Mouse (Mus musculus) left cerebral cortex, adult 11 months (tissue): ENCODE measurements at regions not wholly inside any gene's neighbourhood (a gene's known extent, or its start where the extent isn't known, plus 50 kb on each side); places are given as distances from the start of the nearest gene placed in this dataset.
A peak's percentile ranks its signal among the peaks of the same experiment; 100 is the strongest.
"Not testable (repeated sequence)": the region's sequence is repeated elsewhere in the genome, so short reads cannot be mapped to it uniquely, and the experiment has no call there.

Experiments used
- DNase-seq: peaks from one replicate; pipeline ENCODE4 v3.0.0; 2022; ENCODE audit warnings: low spot score

DNA sequence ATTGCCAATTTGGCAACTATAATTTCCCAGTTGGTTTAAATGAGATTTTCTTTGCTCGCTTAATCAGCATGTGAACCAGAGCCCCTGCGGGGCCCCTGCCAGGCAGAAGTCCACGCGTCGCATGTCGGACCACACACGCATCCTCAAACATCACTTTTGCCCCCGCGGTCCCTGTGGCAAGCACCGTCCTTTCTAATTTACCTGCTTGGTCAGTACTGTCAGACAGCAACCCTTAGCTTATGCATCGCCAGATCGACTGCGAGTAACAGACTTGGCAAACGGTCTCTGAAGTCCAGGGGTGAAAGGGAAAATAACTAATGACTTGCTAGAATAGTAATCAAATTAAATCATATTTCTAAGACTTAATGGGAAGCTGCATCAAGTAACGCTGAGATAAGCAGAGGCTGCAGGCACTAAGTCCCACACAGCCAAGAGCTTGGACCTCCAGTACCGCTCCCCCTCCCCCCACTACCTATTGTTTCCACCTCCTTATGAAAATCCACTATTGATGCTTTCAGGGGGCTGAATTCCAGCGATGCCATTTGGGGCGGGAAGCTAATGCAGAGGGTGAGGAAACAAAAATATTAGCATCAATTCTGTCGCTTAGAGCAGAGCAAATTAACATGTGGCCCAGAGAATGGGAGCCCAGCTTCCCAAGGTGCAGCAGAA lies 142.0 kb upstream of the Cntnap4 start:
- DNase-seq: no peak

DNA sequence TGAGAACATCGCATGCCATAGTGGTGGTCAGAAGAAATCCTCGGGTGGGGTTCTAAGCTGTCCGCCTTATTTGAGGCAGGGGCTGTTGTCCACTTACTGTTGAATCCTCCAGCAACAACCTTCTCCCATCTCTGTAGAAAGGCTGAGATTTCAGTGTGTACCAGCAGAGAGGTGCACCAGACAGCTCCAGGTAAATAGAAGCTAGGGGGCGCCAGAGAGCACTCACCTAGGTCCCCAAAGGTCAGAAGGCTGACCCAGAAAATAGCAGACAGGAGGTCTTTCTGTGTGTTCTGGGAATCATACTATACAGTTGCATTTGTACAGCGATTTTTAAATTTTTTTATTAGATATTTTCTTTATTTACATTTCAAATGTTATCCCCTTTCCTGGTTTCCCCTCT lies 157.9 kb upstream of the Cntnap4 start:
- DNase-seq: no peak

DNA sequence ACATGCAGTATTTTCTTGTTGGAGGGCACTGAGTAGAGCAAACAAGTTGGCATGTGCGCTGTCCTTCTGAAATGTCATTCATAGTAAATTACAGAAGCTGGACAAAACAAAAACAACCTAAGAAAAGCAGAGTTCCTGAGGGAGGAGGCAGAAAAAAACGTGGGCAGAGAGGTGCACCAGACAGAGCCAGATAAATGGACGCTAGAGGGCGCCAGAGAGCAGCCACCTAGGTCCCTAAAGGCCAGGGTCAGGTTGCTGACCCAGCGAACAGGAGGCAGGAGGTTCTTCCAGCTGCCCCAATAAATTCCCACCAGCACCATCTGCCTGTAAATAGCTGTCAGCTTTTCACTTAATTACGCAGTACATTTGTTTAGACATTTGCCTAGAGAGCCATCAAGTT lies 158.6 kb upstream of the Cntnap4 start:
- no peak for DNase-seq

DNA sequence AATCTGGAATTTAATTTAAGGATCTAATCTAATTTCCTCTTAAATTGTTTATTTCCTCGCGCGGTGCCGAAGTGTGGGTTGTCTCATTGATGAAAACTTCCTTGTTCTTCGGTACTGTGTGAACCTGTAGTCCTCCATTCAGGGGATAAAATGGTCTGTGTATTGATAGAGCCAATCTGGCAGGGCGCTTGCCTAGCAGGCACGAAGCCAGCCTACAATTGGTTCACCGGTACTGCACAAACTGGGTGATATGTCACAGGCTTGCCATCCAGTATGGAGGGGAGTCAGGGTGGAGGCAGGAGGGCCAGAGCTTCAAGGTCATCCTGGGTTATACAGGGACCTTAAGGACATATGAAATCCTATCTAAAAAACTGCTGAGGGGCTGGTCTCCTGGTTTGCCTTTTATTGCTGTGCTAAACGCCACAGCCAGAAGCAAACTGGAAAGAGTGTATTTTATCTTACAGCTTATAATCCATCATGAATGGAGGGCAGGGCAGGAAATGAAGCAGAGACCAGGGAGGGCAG lies 161.6 kb upstream of the Cntnap4 start:
- no peak for DNase-seq

DNA sequence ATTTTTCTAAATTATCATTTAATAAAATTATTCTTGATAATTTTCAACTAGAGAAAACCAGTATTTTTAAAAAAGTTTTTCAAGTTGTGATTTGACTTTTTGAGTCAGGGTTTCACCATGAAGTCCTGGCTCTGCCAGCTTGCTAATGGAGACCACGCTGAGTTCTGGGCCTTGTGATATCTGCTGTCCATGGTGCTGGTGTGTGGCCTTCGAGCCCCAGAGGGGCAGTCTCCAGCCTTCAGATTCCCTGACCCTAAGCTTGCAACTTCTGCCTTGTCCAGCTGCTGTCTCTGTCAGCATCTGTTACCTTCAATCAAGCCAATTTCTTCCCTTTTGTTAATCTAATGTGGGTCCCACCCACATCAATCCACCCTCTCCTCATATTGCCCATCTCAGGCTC lies 165.8 kb upstream of the Cntnap4 start:
- no peak for DNase-seq

DNA sequence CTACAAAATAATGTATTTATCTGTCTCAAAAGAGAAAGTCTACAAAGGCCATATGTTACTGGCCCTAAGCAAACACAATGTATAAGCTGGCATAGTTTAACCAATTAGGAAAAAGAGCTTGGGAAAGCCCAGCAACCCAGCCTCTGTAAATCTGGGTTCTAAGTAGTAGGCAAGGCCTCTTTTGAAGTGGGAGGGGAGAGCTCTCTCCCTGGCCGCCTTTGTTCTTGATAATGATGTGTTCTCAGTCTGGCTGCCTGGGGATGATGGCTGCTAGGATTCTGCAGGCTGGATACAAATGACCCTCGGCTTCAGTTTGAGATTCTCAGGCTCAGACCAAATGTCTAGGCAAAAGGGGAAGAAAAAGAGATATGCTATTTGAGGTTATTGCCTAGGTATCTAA lies 172.4 kb upstream of the Cntnap4 start:
- no peak for DNase-seq

DNA sequence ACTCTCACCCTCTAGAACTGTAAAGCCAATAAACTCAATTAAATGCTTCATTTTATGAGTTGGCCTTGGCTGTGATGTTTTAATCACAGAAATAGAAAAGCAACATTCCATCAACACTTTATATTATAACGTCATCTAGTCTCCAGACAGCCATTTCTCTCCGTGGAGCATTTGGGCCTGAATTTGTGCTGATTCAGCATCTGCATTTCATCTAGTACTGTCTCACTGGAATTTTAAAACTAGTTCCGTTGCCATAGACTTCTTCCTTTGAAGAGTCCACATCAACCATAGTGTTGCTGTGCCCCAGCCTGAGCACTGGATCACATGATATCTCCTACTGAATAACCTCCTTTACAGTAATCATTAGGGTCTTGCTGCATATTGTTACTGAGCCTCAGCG lies 179.7 kb upstream of the Cntnap4 start:
- DNase-seq: no peak

DNA sequence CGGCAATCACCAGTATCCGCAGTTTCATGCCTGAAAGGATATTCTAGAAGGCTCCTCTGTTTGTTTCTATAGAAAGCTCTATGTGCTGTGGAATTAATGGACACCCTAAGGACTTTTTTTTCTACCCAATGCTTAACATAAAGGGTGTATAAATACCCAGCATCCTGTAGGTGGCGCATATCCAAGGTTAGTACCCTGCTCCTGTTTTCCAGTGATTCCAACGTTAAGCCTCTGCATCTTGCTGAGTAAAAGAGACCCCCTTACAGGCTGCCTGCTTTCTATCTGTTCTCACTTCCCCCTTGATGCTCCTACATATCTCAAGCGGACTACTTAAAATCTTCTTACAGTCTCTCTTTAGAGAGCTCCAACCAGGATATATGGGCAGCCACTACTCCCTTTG lies 221.5 kb upstream of the Cntnap4 start:
- DNase-seq: no peak

DNA sequence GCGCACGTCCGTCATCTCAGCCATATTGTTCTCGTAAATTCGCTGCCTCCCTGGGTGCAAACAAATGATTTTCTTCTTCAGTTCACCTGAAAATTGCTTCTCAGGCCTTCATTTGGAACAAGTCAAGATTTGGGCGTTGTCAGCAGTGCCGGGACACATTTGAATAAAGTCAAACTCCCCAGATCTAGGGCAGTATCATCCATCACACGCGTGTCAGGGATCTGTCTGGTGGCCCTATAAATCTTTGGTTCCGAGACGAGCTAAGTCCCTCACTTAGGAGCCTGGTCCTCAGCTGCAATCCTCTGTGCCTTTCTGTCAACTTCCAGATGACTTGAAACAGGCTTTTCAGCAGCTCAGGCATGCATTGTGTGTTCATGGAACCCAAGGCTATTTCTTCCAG lies 236.7 kb upstream of the Cntnap4 start:
- DNase-seq: no peak

DNA sequence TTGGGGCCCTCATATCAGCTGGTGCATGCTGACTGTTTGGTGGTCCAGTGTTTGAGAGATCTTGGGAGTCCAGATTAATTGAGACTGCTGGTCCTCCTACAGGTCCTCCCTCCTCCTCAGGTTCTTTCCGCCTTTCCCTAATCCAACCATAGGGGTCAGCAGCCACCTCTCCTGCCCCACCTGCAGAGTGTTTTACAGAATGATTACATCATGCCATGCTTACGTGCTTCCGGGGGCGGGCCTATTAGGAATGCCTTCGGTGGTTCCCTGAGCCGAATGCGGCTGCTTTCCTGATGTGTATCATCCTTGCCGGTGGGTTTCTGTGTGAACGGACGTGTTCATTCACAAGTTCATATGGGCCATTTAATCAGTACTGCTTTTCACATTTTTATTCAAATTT lies 237.8 kb upstream of the Cntnap4 start:
- no peak for DNase-seq

DNA sequence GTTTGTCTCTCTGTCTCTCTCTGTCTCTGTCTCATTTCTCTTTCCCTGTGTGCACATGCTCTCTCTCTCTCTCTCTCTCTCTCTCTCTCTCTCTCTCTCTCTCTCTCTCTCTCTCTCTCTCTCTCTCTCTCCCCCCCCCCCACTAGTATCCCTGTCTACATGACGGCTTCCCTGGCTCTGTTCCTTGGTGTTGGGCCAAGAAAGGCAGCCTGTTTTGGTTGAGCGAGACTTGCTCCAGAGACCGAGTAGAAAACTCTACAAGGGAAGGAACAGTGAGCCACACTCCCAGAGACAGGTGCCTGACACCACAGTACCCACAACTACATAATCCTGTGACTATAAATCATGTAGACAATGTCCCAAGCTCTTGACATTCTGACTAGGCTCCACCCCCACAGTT lies 260.0 kb upstream of the Cntnap4 start:
- DNase-seq: no peak

DNA sequence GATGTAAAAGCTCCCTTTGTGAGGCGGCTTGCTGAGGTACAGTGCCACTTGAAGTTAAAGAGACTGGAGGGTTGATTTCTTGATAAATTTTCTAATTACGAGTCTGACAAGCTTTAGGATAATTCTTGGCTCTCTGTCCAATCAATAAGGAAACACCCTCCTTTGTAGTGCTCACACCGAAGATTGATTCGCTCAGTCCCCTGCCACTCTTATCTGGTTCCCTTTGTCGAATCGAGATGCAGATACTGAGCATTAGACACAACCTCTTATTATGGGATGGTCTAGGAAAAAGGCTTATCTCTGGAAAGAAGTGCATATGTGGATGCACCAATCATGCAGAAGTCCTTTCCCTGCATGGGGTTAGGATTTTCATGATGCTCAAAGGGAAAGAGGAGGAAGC lies 261.5 kb upstream of the Cntnap4 start:
- DNase-seq: no peak

DNA sequence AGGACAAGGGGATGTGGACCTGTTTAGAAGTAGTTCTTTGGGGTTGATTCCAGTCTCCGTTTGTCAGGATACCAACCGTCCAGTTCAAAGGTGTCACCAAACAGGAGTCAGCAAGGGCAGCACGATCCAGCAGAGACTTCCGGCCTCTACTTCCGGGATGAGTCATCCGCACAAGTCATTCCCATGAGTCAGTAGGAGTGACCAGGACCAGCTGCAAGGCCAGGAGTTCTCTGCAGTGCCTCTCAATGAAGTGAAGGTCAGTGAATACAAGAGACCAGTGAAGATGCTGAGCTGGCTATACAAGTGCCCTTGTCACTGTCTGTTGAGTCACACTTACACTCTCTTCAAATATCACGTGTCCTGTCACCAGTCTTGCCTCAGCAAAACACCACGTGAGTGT lies 272.8 kb upstream of the Cntnap4 start:
- no peak for DNase-seq

DNA sequence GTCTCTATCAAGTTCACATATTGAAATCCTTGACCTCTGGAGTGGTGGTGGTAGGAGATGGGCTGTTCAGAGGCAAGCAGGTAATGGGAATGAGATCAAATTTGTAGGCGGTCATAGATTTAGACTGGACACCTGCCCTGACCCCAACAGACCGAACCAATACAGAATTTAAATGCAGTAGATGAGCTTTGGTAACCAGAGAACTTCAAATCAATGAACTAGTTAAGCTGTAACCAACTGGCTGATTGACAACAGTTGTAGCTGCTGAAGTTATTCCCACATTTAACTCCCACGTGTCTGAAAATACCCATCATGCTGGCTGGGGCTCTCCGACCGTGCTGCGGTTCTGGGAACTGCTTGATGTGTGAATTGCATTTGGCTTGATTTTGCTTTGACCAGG lies 268.5 kb upstream of the Gm6793 start:
- no peak for DNase-seq

DNA sequence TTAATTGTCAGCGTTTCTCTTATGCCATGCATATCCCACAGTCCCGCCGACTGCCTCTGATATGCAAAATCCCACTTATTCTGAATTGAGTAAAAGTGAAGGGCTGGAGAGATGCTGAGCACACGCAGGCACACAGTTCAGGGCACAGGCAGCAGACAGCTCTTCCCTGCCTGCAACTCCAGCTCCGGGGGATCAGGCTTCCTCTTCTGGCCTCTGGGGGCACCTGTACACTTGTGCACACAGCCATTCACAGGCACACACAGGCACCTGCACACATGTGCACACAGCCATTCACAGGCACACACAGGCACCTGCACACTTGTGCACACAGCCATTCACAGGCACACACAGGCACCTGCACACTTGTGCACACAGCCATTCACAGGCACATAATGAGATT lies 254.8 kb upstream of the Gm6793 start:
- no peak for DNase-seq

DNA sequence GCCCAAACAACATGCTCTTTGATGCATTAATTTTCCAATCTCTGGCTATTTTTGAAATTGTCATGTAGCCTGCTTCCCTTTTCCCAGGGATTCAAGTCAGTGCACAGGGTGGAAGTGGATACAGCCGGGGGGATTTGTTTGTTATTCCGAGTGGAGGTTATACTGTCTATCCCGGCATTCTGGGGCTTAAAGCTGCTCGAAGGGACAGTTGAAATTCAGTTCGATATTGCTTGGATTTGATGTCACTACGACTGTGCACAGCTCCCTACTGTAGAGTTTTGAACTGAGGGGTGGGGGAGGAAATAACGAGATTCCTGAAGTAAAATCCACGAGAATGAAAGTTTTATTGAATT lies 254.4 kb upstream of the Gm6793 start:
- DNase-seq: no peak

DNA sequence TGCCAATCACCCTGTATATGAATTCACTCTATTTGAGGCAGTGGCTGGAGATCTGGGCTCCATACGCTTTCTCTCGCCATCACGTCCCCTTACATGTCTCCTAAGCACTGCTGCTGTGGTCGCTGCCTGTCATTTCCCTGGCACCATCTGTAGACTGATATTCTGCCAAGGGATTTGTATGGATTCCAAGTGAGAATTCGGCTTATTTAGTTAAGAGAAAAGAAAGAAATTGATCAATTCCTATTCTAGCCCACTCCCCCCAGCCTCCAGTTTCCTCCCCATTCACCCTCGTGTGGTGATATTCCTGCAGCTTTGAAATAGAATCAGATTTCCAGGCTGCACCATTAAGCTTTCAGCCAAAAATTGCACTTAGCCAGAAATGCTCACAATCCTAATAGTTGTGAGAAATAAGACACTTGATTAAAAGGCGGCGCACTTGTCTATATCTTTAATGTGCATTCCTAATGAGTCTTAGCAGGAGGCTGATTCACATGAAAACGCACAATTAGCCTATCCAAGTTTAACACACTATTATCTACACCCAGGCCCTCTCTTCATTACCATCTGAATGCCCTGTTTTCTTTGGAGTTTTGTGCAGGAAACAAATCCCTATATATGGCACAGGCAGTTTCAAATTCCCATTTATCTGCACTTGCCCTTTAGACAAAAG lies 253.8 kb upstream of the Gm6793 start:
- DNase-seq: peak; percentile 1

DNA sequence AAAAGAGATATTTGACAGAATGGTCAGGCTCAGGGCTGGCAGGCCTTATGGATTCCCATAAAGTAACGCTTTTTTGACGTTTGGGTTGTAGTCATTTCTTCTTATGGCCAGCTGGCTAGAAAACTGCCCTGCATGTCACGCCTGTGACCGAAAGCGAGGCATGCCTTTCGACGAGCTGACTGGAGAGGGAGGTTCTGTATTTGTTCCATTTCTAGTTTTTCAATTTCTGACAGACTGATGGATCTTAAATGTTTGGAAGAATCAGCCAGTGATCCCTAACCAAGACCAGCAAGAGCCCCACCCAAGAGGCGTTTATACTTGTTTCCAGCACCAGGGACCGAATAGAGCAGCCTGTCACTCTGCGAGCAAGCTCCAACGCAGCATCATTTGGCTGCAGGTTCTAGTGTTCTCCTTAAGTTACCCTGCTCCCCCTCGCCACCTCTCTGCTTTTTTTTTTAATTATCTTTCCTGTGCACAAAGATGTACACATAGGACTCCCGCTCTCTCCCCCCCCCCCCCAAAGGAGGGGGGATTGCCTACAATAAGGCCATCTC lies 243.2 kb upstream of the Gm6793 start:
- DNase-seq: no peak

DNA sequence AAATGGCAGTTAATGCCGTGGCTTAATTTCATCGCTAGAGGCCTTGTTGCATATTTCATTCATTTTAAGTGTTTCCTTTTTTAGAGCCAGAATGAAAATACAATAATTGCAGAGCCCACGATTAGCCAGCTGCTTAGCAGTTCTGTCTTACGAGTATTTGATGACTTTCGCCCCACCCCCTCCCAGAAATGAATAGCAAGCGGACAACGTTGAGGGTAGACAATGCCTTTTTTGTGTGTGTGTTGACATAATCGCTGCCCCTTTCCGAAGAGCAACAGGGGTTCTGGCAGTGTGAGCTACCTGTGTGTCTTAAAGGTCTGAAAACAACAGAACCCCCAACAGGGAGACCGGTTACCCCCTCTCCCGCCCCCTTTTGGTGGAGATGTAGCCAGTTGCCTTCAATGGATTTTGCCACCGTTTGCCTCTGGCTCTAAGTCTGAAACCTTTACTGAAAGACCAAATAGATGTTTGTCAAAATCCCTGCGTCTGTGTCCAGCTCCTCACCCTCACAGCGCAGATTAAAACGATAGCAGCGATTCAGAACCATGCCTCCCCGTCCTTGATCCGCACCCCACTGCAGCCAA lies 242.6 kb upstream of the Gm6793 start:
- DNase-seq: no peak

DNA sequence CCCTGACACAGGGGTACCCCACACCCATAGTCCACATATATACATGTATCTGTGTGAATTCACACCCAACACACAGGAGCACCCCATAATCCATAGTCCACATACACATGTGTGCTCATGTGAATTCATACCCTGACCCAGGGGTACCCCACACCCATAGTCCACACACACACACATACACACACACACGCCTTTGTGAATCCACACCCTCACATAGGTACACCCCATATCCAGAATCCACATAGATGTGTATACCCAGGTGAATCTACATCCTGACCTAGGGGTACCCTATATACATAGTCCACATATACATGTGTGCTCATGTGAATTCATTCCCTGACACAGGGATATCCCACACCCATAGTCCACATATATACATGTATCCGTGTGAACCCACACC lies 231.8 kb upstream of the Gm6793 start:
- DNase-seq: not testable (repeated sequence)

DNA sequence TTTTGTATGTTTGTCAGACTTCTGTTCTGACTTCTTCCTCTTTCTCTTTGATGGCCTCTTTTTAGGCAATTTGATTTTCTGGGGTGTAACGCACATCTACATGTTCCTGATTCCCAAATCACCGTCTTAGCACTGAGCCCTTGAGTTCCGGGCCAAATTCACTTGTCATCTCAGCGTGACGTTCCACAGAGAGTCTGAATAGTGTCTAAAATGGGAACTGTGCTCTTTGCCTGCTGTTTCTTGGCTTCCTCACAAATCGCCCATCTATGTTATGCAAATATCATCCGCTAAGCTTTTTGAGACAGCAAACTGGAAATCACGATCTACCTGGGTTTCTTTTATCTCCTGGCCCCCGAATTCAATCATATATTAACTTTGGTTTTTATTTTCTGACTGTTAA lies 223.8 kb upstream of the Gm6793 start:
- no peak for DNase-seq

DNA sequence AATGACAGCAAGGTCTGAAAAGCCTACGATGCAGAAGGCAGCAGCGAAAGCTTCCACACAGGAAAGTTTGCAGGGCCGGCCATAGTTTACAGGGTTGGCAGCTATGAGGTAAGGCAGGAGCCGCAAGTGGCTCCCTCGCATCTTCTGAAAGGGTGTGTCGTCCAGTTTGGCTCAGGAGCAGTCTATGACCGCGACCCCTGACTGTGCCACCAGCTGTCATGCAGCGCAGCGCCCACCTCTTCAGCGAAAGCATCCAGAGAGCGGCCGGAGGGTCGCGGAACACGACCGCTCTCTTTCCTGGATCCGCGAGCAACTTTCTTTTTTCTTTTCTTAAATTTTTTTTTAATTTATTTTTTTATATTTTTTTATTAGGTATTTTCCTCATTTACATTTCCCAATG lies 221.9 kb upstream of the Gm6793 start:
- not testable (repeated sequence) for DNase-seq

DNA sequence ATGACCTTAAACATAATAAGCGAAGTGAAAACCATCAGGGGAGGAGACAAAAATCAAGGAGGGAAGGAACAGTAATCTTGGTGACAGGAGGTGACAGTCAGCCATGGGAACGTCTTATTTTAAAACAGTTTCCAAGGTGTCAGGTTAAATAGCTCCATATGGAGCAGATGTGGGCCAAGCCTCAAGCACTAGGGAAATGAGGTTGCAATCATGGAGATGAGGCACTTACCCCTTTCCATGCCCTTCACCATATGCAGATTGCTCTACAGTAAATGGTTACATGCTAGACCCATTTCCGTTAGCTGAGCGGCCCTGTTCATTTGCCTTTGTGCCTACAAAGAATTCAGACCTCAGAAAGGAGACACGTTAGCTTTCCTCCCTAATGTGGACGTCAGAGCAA lies 204.8 kb upstream of the Gm6793 start:
- no peak for DNase-seq
